Mouse (Mus musculus): ENCODE data around the gene Cachd1.

DNA sequence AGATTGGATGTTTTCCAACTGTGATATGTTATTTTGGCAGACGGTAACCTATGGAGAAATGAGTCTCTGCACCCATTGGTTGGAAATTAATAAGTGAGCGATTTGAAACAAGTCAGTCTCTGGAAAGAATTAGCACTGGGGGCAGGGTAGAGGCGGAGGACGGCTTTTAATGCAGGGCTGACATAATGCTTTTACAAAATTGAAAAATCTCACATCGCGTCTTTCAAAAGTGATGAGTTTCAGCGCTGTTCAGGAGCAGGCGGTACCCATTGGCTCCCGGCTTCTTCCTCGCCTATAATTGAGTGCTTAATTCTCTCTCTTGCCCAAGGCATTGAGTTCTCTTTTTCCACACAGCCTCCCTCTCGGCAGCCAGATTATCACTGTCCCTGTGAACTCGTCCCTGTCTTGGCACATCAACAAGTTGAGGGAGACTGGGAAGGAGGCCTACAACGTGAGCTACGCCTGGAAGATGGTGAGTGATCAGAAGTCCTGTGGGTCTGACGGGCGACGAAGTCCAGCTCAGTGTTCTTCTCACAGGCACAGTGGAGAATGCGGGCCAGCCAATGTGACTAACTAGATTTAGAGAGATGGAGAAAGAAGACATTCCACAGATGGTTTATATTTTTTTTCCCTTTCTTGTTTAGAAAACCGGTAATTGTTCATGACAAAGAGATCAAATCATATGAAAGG is 191.4 kb downstream of the Cachd1 start:
- TF ChIP-seq TAL1 (IDR thresholded peaks at IDR 0.05; ENCODE audit: low read length), result no peak
- no peak for TF ChIP-seq GATA1 (IDR thresholded peaks at IDR 0.05; ENCODE audit: low read length)

All from erythroblast, embryonic 14.5 days (primary cell).